In the genomic region with DNA sequence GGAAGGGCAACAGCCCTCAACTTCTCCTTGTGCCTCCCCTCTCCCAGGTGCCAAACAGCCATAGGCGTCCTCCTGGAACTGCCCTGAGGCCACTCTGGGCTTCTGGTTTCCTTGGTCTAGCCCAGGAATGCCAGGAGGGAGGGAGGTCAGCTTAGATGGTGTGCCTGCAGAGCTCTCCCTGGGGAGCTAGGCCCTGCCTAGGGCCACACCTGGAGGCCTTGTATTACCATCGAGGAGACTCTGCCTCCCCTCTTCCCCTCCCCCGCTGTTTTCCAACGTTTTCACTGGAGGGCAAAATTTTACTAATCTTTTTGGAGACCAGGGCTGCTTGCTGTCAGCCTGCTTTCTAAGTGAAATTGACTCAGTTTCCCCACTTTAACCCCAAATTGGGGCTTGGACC, we compare ENCODE assay signal across 9 mouse cellular contexts. TPM values are rescaled to one million over a fixed set of nuclear protein-coding genes. Genes with fewer than 3 reads are reported as not detected.
DNase-seq lines count a peak whose midpoint lies in the region; ATAC-seq and TF ChIP-seq lines count a peak whose summit lies in the region.
"Had no signal": no experiment of that assay in that cellular context is flagged by ENCODE, and none has a peak within 500 bp of the region (broad histone marks: within the 10 kb centered on the region; RNA-seq: fewer than 3 reads in every experiment).

No protein-coding gene starts in this region.

- H3K27ac ChIP-seq in kidney, postnatal 0 days, result no peak overlapping the region
- H3K27ac ChIP-seq in embryonic facial prominence, embryonic 13.5 days, result peak overlapping the region; percentile 78
- peak overlapping the region; percentile 51 for H3K27ac ChIP-seq in hindbrain, embryonic 11.5 days (ENCODE audit: low read depth, low read length)
- H3K27ac ChIP-seq in midbrain, embryonic 11.5 days (ENCODE audit: low read depth, low read length), result peak overlapping the region; percentile 25; the same call in 1 of the 2 replicates
- H3K27ac ChIP-seq: macrophage had no signal

- no peak for DNase-seq in kidney, postnatal 0 days (ENCODE audit: low spot score)
- no peak for DNase-seq in kidney, adult 9 months
- no peak for DNase-seq in hindbrain, embryonic 11.5 days (ENCODE audit: low spot score)
- DNase-seq in midbrain, embryonic 11.5 days (ENCODE audit: low spot score, missing footprints), result no peak
- DNase-seq in left cerebral cortex, adult 18-20 months (ENCODE audit: low spot score in 2 of 2), result no peak
- DNase-seq in right cerebral cortex, postnatal 4 days, result no peak

- H3K27me3 ChIP-seq in kidney, postnatal 0 days (ENCODE audit: insufficient read depth, low read length), result no peaks in the 10 kb centered on the region
- no peaks in the 10 kb centered on the region for H3K27me3 ChIP-seq in embryonic facial prominence, embryonic 13.5 days
- H3K27me3 ChIP-seq in hindbrain, embryonic 11.5 days (ENCODE audit: control insufficient read depth, insufficient read depth, low read length), result no peaks in the 10 kb centered on the region
- no peaks in the 10 kb centered on the region for H3K27me3 ChIP-seq in midbrain, embryonic 11.5 days (ENCODE audit: control insufficient read depth, insufficient read depth, low read length)

- no peaks in the 10 kb centered on the region for H3K9me3 ChIP-seq in kidney, postnatal 0 days (replicated peaks; ENCODE audit: low read length)
- no peaks in the 10 kb centered on the region for H3K9me3 ChIP-seq in embryonic facial prominence, embryonic 13.5 days
- H3K9me3 ChIP-seq in hindbrain, embryonic 11.5 days (ENCODE audit: control insufficient read depth, low read length), result no peaks in the 10 kb centered on the region
- H3K9me3 ChIP-seq in midbrain, embryonic 11.5 days (ENCODE audit: control insufficient read depth, low read length), result no peaks in the 10 kb centered on the region

- 40% methylated on average over 4 of the region's 4 CpGs for WGBS in kidney, postnatal 0 days
- 30% methylated on average over 4 of the region's 4 CpGs for WGBS in embryonic facial prominence, embryonic 13.5 days
- WGBS in hindbrain, embryonic 11.5 days, result 38% methylated on average over 4 of the region's 4 CpGs
- WGBS in midbrain, embryonic 11.5 days, result 37% methylated on average over 4 of the region's 4 CpGs

- no peak for TF ChIP-seq CTCF in kidney, postnatal 0 days (IDR thresholded peaks at IDR 0.05; ENCODE audit: low read depth)

- ATAC-seq in kidney, postnatal 0 days (replicated peaks; ENCODE audit: low FRiP score, low read depth), result no peak
- ATAC-seq in embryonic facial prominence, embryonic 13.5 days (ENCODE audit: insufficient number of reproducible peaks, insufficient read depth, low FRiP score, low TSS enrichment, low read depth), result no peak
- peak; percentile 8; the same call in 1 of the 2 replicates for ATAC-seq in hindbrain, embryonic 11.5 days (ENCODE audit: low FRiP score)
- no peak for ATAC-seq in midbrain, embryonic 11.5 days (ENCODE audit: low FRiP score)
- no peak for ATAC-seq in megakaryocyte progenitor cell, adult 5-6 weeks (replicated peaks; ENCODE audit: poor library complexity)

- H3K4me2 ChIP-seq in kidney, postnatal 0 days (ENCODE audit: low read length), result peak overlapping the region; percentile 71; the same call in 1 of the 2 replicates
- H3K4me2 ChIP-seq in embryonic facial prominence, embryonic 13.5 days, result peak overlapping the region; percentile 72
- peak overlapping the region; percentile 57; the same call in 1 of the 2 replicates for H3K4me2 ChIP-seq in hindbrain, embryonic 11.5 days (replicated peaks; ENCODE audit: low read depth, low read length)
- peak overlapping the region; percentile 61 for H3K4me2 ChIP-seq in midbrain, embryonic 11.5 days

- no peak overlapping the region for H3K9ac ChIP-seq in kidney, postnatal 0 days (ENCODE audit: low read depth, low read length)
- H3K9ac ChIP-seq in embryonic facial prominence, embryonic 13.5 days, result peak overlapping the region; percentile 72; the same call in 1 of the 2 replicates
- no peak overlapping the region for H3K9ac ChIP-seq in hindbrain, embryonic 11.5 days (ENCODE audit: low read depth, low read length)
- H3K9ac ChIP-seq in midbrain, embryonic 11.5 days (ENCODE audit: low read length), result peak overlapping the region; percentile 61; the same call in 1 of the 2 replicates

- peaks cover 19% of the 10 kb centered on the region for H3K36me3 ChIP-seq in kidney, postnatal 0 days (ENCODE audit: insufficient read depth, low read length)
- H3K36me3 ChIP-seq in embryonic facial prominence, embryonic 13.5 days, result peaks cover 49% of the 10 kb centered on the region
- H3K36me3 ChIP-seq in hindbrain, embryonic 11.5 days (ENCODE audit: control insufficient read depth, insufficient read depth, low read length), result peaks cover 9% of the 10 kb centered on the region; the same call in 1 of the 2 replicates
- peaks cover 17% of the 10 kb centered on the region for H3K36me3 ChIP-seq in midbrain, embryonic 11.5 days (ENCODE audit: control insufficient read depth, insufficient read depth, low read length)

- peaks cover 17% of the 10 kb centered on the region for H3K4me1 ChIP-seq in kidney, postnatal 0 days (replicated peaks; ENCODE audit: insufficient read depth, low read length)
- peaks cover 41% of the 10 kb centered on the region for H3K4me1 ChIP-seq in embryonic facial prominence, embryonic 13.5 days
- peaks cover 9% of the 10 kb centered on the region; the same call in 1 of the 2 replicates for H3K4me1 ChIP-seq in hindbrain, embryonic 11.5 days (replicated peaks; ENCODE audit: control insufficient read depth, insufficient read depth, low read length)
- peaks cover 26% of the 10 kb centered on the region for H3K4me1 ChIP-seq in midbrain, embryonic 11.5 days (ENCODE audit: control insufficient read depth, insufficient read depth, low read length)

- no peak overlapping the region for H3K4me3 ChIP-seq in kidney, postnatal 0 days (replicated peaks; ENCODE audit: low read depth, low read length)
- peak overlapping the region; percentile 45 for H3K4me3 ChIP-seq in embryonic facial prominence, embryonic 13.5 days
- H3K4me3 ChIP-seq in hindbrain, embryonic 11.5 days (ENCODE audit: low read depth, low read length), result peak overlapping the region; percentile 10; the same call in 1 of the 2 replicates
- peak overlapping the region; percentile 30; the same call in 1 of the 2 replicates for H3K4me3 ChIP-seq in midbrain, embryonic 11.5 days (ENCODE audit: low read depth, low read length)

RNA-seq across cellular contexts. Expression of gene Samd14, which starts 3.6 kb away (rescaled TPM):
- 13.1 and 14.5 TPM in 2 replicates for polyA plus RNA-seq in kidney, postnatal 0 days (2015; fragmentation: Nextera tagmentation; extraction: Ambion mirVana)
- 36.2 and 36.8 TPM in 2 replicates for polyA plus RNA-seq in embryonic facial prominence, embryonic 13.5 days (2015; fragmentation: Nextera tagmentation; extraction: Ambion mirVana)
- 46.1 and 47.6 TPM in 2 replicates for polyA plus RNA-seq in hindbrain, embryonic 11.5 days (2014; fragmentation: Nextera tagmentation; extraction: Ambion mirVana)
- polyA plus RNA-seq in midbrain, embryonic 11.5 days (2014; fragmentation: Nextera tagmentation; extraction: Ambion mirVana), result 47.3 and 47.8 TPM in 2 replicates
- 2.3 and 6.1 TPM in 2 replicates for total RNA-seq in megakaryocyte progenitor cell, adult 5-6 weeks (2015)
- 0.92 and 2.6 TPM in 2 replicates for total RNA-seq in megakaryocyte progenitor cell, adult 5-6 weeks (2017)
- 10 to 100 TPM; 25.8 to 33.7 TPM for total RNA-seq in left cerebral cortex, adult 18-20 months (2021)

RNA-seq across cellular contexts. Expression of gene Ppp1r9b, which starts 15.2 kb away (rescaled TPM):
- 10.3 and 10.6 TPM in 2 replicates for polyA plus RNA-seq in kidney, postnatal 0 days (2015; fragmentation: Nextera tagmentation; extraction: Ambion mirVana)
- 13.2 and 13.5 TPM in 2 replicates for polyA plus RNA-seq in embryonic facial prominence, embryonic 13.5 days (2015; fragmentation: Nextera tagmentation; extraction: Ambion mirVana)
- polyA plus RNA-seq in hindbrain, embryonic 11.5 days (2014; fragmentation: Nextera tagmentation; extraction: Ambion mirVana), result 12.4 and 16.2 TPM in 2 replicates
- polyA plus RNA-seq in midbrain, embryonic 11.5 days (2014; fragmentation: Nextera tagmentation; extraction: Ambion mirVana), result 10.5 and 12.4 TPM in 2 replicates
- 43.9 and 46.6 TPM in 2 replicates for total RNA-seq in megakaryocyte progenitor cell, adult 5-6 weeks (2015)
- total RNA-seq in megakaryocyte progenitor cell, adult 5-6 weeks (2017), result 81.9 and 107 TPM in 2 replicates
- total RNA-seq in left cerebral cortex, adult 18-20 months (2021), result 100 to 1,000 TPM; 737 to 747 TPM

RNA-seq across cellular contexts. Expression of gene Sgca, which starts 29.9 kb away (rescaled TPM):
- polyA plus RNA-seq in kidney, postnatal 0 days (2015; fragmentation: Nextera tagmentation; extraction: Ambion mirVana), result 0.28 and 0.52 TPM in 2 replicates
- polyA plus RNA-seq in embryonic facial prominence, embryonic 13.5 days (2015; fragmentation: Nextera tagmentation; extraction: Ambion mirVana), result 1.1 and 1.5 TPM in 2 replicates
- polyA plus RNA-seq in hindbrain, embryonic 11.5 days (2014; fragmentation: Nextera tagmentation; extraction: Ambion mirVana), result 0.11 and 0.29 TPM in 2 replicates
- not detected in 2 replicates for polyA plus RNA-seq in midbrain, embryonic 11.5 days (2014; fragmentation: Nextera tagmentation; extraction: Ambion mirVana)
- not detected in 2 replicates for total RNA-seq in megakaryocyte progenitor cell, adult 5-6 weeks (2015)
- total RNA-seq in megakaryocyte progenitor cell, adult 5-6 weeks (2017), result not detected in 2 replicates
- total RNA-seq in left cerebral cortex, adult 18-20 months (2021), result not detected
- polyA plus RNA-seq: macrophage had no signal

RNA-seq across cellular contexts. Expression of gene Pdk2, which starts 35.1 kb away (rescaled TPM):
- 94.5 and 94.7 TPM in 2 replicates for polyA plus RNA-seq in kidney, postnatal 0 days (2015; fragmentation: Nextera tagmentation; extraction: Ambion mirVana)
- polyA plus RNA-seq in embryonic facial prominence, embryonic 13.5 days (2015; fragmentation: Nextera tagmentation; extraction: Ambion mirVana), result 33.2 and 33.7 TPM in 2 replicates
- polyA plus RNA-seq in hindbrain, embryonic 11.5 days (2014; fragmentation: Nextera tagmentation; extraction: Ambion mirVana), result 12.5 and 13.0 TPM in 2 replicates
- 12.6 and 13.3 TPM in 2 replicates for polyA plus RNA-seq in midbrain, embryonic 11.5 days (2014; fragmentation: Nextera tagmentation; extraction: Ambion mirVana)
- 4.2 and 4.8 TPM in 2 replicates for total RNA-seq in megakaryocyte progenitor cell, adult 5-6 weeks (2015)
- total RNA-seq in megakaryocyte progenitor cell, adult 5-6 weeks (2017), result 0.71 and 1.4 TPM in 2 replicates
- total RNA-seq in left cerebral cortex, adult 18-20 months (2021), result 100 to 1,000 TPM; 116 to 128 TPM

RNA-seq across cellular contexts. Expression of gene Hils1, which starts 38.6 kb away (rescaled TPM):
- polyA plus RNA-seq in kidney, postnatal 0 days (2015; fragmentation: Nextera tagmentation; extraction: Ambion mirVana), result not detected in 2 replicates
- polyA plus RNA-seq in embryonic facial prominence, embryonic 13.5 days (2015; fragmentation: Nextera tagmentation; extraction: Ambion mirVana), result not detected in 2 replicates
- not detected in 2 replicates for polyA plus RNA-seq in hindbrain, embryonic 11.5 days (2014; fragmentation: Nextera tagmentation; extraction: Ambion mirVana)
- polyA plus RNA-seq in midbrain, embryonic 11.5 days (2014; fragmentation: Nextera tagmentation; extraction: Ambion mirVana), result not detected in 2 replicates
- total RNA-seq in megakaryocyte progenitor cell, adult 5-6 weeks (2015), result not detected in 2 replicates
- total RNA-seq in megakaryocyte progenitor cell, adult 5-6 weeks (2017), result not detected in 2 replicates
- not detected for total RNA-seq in left cerebral cortex, adult 18-20 months (2021)
- polyA plus RNA-seq: macrophage had no signal

Comparison
In these comparisons a context has a peak if more than half of its experiments do, and no peak if none do; other contexts are left out.
1. H3K9ac ChIP-seq: peak in embryonic facial prominence, embryonic 13.5 days (single experiment) and midbrain, embryonic 11.5 days (single experiment); none in kidney, postnatal 0 days (single experiment) and hindbrain, embryonic 11.5 days (single experiment).
2. Peak in every context shown above with its lines, with median percentiles within 50 percentile points of each other: H3K4me2 ChIP-seq.